Mouse (Mus musculus) liver, embryonic 14.5 days (tissue): ENCODE data around the gene Cln5.

ENCODE experiments used
- CTCF ChIP-seq: IDR thresholded peaks from 2 replicates; pipeline ENCODE4 v1.5.1; 2016; ENCODE audit warnings: antibody characterized with exemption, low read depth, control low read depth
- EP300 ChIP-seq: IDR thresholded peaks from 2 replicates; pipeline ENCODE4 v1.6.1; 2016; ENCODE audit warnings: antibody characterized with exemption, low read depth

GRCm38 (mm10) chr14:103100296-103100695 lies 30.3 kb downstream of the Cln5 start:
- no peak for TF ChIP-seq CTCF
- TF ChIP-seq EP300 = no peak
